Mouse (Mus musculus) adrenal gland, postnatal 4 days (tissue): ENCODE results near the gene 0610009B22Rik. TPM values are rescaled to one million over a fixed set of nuclear protein-coding genes. Genes with fewer than 3 reads are reported as not detected.
"Not testable (repeated sequence)": the region's sequence is repeated elsewhere in the genome, so short reads cannot be mapped to it uniquely, and the experiment has no call there.

ENCODE experiments used
- DNase-seq, 2 experiments: peaks; one replicate each; pipeline ENCODE4 v3.0.0; 2021 to 2022; ENCODE audit warnings: low spot score in 2 of 2, mixed read lengths in 2 of 2
- long read RNA-seq, 2 experiments: library from polyadenylated mRNA; stranded (forward); transcript quantifications; one replicate each; pipeline ENCODE4 v2.0.0; 2021
- total RNA-seq, 2 experiments: library from RNA; stranded (reverse); gene quantifications; 2 replicates each; pipeline ENCODE4 v1.2.3; 2021

The 0610009B22Rik gene
- total RNA-seq = 10 to 100 TPM; 44.8 to 45.4 TPM
- long read RNA-seq, experiment 1, transcript 0610009B22Rik-201 (2 exons, 813 nt) = major isoform, 67 of 73 reads
- long read RNA-seq, experiment 1, partial matches to known transcripts = 0 of 73 reads
- long read RNA-seq, experiment 1, other reads (novel, unspliced or antisense) = 6 of 73 reads
- long read RNA-seq, experiment 2, transcript 0610009B22Rik-201 (2 exons, 813 nt) = major isoform, 42 of 61 reads
- long read RNA-seq, experiment 2, partial matches to known transcripts = 1 of 61 reads
- long read RNA-seq, experiment 2, other reads (novel, unspliced or antisense) = 18 of 61 reads

DNA sequence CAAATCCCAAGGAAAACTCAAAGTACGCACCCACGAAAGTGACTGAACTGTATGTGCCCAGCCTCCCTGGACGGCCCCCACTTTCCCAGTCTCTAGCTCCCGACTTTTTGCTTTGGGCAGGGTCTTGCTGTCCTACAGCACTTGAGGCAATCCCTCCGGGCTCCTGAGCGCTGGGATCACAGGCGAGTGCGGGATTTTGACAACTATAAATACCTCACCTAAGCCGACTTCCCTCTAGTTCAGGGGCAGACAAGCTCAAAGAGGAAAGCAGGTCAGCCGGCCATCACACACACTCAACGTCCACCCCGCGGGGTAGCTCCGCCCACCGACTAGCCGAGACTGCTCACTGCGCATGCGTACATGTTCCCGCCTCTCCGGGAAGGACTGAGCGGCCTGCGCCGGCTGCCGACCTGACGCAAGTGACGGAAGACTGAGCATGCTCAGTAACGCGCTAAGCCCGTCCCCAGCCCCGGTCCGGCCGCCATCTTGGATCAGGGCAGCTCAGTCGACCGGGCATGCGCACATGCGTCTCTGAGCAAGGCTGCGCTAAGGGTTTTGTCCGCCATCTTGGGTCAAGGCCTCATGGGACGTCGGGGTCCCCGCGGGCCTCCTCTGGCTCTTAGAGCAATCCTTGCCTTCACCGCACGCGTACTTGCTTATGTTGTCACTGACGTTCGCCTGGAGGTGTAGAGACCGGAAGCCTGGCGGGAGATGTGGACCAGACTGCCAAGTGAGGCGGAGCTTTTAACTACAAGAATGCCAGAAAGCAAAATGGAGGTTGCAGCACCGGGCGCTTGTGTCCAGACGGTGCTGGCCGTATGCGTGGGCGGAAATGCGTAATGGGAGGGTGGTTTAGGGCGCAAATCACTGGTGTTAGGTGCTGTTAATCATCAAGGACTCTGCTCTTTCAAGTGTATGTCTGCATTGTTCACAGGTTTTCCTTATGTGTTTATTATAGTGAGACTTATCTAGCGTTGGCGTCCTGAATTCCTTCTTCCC lies at the start of gene 0610009B22Rik:
TSS of gene 0610009B22Rik (minus strand) at position 545 of the 999 bp plus-strand sequence.
- peak; percentile 99 for DNase-seq

GRCm38 (mm10) chr11:51734218-51734617 lies 45.5 kb upstream of the 0610009B22Rik start:
- not testable (repeated sequence) for DNase-seq

DNA sequence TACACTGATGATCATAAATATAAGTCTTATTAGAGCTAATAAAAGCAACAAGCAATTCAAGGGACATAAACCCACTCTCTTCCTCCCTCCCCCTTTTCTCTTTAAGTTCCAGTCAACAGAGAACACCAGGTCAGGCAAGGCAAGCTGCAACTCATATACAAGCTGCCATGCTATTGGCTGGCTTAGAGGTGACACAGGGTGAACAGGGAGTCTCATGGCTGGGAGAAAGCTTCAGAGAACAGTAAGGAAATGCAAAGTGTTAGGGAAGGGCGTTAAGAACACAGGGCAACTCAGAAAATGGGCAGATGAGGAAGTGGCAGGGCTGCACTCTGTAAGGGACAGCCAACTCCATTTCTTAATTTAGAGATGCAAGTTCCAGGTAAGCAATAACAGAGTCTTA lies 44.2 kb upstream of the 0610009B22Rik start:
- no peak for DNase-seq

- no peak for DNase-seq
These were observed 32.4 kb upstream of the 0610009B22Rik start for GRCm38 (mm10) chr11:51721066-51721465.

DNA sequence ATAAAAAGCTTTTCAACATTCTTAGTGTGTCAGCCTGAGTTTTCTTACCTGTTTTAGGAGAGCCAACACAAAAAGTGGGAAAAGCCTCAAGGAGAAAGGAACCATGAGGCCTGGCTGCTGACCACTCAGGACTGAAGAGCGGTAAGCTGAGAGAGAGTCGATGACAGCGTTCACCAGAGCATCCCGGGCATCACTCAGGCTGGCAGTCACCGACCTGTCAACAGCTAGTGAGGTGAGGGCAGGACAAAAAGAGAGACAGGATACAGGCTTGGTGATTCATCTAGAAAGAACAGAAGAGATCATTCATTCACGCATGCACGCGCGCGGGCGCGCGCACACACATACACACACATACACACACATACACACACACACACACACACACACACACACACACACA lies 18.4 kb upstream of the 0610009B22Rik start:
- no peak for DNase-seq

GRCm38 (mm10) chr11:51706451-51706850 lies 17.8 kb upstream of the 0610009B22Rik start:
- DNase-seq = no peak

GRCm38 (mm10) chr11:51703379-51703998 lies 14.8 kb upstream of the 0610009B22Rik start:
- DNase-seq = no peak

DNA sequence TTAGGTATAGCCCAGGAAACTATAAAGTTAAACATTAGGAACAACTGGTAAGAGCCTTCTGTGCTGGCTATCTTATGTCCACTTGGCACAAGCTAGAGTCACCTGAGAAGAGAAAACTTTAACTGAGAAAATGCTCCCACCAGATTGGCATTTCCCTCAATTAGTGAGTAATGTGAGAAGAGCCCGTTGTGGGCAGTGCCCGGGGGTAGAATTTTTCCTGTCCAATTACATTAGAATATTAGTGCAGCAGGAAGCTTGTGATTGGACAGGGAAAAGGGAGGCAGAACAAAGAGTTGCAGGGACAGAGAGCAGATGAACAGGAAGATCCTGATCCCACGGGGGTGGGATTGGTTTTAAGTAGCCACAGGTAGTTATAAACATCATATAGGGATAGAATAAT lies 14.2 kb upstream of the 0610009B22Rik start:
- DNase-seq = no peak

- DNase-seq = no peak
These were observed 6.3 kb upstream of the 0610009B22Rik start for GRCm38 (mm10) chr11:51694984-51695383.

GRCm38 (mm10) chr11:51690597-51690996 lies 1.9 kb upstream of the 0610009B22Rik start:
- DNase-seq = not testable (repeated sequence)

- DNase-seq = no peak
These were observed 669 bp upstream of the 0610009B22Rik start for GRCm38 (mm10) chr11:51689343-51689742.

- no peak for DNase-seq
These were observed 6.7 kb downstream of the 0610009B22Rik start for GRCm38 (mm10) chr11:51681976-51682374.

DNA sequence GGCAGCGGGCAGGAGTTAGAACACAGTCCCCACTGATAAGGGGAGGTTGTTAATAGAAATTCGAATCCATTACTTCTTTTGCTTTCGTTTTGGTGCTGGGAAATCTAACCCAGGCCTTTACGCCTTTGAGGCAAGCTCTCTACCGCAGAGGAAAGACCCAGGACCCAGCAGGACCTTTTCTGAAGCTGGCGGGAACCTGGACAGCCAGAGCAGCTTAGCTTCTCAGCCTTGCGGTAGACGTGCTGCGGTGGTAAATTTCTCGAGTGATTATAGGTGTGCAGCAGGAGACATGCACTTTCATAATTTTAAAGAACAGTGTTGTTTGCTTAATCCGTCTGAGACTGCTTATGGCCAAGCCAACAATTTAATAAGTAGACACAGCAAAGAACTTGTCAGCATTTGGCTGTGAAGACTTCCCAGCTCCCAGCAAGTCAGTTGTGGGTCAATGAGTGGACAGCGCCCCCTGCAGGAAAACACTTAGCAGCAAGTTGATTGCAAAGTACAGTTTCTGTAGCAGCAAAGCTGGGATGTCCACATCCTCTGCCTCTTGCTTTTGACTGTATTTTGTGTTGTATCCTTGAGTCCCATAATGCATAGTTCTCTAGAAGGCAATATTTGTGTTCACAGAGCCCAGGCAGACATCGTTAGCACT lies 7.2 kb downstream of the 0610009B22Rik start:
- DNase-seq = peak; percentile 70 to 80

- DNase-seq = no peak
These were observed 9.2 kb downstream of the 0610009B22Rik start for GRCm38 (mm10) chr11:51679466-51679865.

DNA sequence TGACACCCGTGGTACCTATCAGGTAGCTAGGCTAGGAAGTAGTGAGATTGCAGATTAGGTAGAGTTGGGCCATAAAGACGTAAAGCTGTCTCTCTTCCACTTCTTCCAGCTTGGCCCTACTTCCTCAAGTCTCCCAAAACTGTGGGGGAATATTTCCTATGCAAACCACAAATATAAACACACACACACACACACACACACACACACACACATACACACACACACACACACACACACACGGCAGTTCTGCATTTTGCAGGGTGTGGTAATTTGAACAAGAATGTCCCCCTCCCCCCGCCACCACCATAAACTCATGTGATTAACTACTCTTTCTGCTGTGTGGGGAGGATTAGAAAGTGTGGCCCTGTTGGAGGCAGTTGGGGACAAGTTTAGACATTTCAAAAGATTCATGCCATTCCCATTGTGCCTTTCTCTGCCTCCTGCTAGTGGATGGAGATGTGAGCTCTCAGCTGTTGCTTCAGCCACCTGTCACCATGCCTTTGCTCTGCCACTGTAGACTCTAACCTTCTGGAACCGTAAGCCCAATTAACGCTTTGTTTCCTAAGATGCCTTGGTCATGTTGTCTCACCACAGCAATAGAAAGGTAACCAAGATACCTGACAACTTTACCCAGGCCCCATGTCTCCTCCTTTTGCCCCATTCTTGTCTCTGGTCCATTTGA lies 10.8 kb downstream of the 0610009B22Rik start:
- DNase-seq = no peak

GRCm38 (mm10) chr11:51675386-51675785 lies 13.3 kb downstream of the 0610009B22Rik start:
- no peak for DNase-seq

DNA sequence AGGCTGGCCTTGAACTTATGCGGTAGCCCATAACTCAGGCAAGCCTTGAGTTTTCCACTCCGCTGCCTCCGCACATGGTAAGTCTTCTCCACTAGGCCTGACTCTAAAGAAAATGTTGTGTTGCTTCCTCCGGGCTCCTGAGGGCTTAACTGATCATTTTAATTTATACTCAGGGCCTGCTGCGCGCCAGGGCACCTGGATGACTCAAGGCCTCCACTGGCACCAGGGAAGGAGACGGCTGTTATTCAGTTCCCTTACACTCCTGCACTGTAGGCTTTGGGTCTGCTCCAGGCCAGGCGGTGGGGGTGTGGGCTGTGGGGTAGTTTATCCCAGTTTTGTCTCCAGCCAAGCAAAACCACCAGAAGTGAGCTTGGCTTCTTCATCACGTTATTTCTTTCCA lies 15.4 kb downstream of the 0610009B22Rik start:
- no peak for DNase-seq

DNA sequence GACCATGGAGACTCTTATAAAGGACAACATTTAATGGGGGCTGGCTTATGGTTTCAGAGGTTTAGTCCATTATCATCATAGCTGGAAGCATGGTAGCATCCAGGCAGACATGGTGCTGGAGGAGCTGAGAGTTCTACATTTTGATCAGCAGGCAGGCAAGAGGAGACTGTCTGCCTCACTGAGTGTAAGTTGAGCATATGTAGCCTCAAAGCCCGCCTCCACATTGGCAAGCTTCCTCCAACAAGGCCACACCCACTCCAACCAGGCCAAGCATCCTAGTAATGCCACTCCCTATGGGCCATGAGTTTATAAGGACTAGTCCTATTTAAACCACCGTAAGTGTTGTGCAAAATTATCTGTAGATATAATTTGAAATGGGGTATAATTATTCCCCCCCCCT lies 17.3 kb downstream of the 0610009B22Rik start:
- no peak for DNase-seq

DNA sequence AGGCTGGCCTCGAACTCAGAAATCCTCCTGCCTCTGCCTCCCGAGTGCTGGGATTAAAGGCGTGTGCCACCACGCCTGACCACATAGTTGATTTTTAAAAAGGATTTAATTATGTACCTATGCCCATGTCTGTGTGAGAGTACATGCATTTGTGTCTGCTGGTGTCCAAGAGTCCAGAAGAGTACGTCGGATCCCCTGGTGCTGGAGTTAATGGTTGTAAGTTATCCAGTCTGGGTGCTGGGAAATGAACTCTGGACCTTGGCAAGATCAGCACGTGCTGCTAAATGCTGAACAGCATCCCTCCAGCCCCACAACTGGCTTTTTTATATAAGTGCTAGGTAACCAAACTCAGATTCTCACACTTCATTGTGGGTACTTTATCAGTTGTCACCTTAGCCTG lies 17.8 kb downstream of the 0610009B22Rik start:
- no peak for DNase-seq

DNA sequence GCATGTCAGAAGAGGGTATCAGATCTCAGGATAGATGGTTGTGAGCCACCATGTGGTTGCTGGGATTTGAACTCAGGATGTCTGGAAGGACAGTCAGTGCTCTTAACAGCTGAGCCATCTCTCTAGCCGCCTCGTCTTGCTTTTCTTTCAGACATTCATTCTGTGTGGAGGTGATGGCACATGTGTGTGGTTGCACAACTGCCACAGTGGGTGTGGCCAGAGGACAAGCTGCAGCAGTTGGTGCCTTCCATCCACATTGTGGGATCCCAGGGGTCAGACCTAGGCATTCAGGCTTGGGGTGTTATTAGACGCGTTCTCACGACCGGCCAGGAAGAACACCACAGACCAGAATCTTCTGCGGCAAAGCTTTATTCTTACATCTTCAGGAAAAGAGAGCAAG lies 23.9 kb downstream of the 0610009B22Rik start:
- not testable (repeated sequence) for DNase-seq
